Mouse (Mus musculus) forebrain, embryonic 14.5 days (tissue): ENCODE results near the gene Cst12. TPM values are rescaled to one million over a fixed set of nuclear protein-coding genes. Genes with fewer than 3 reads are reported as not detected.
"Not testable (repeated sequence)": the region's sequence is repeated elsewhere in the genome, so short reads cannot be mapped to it uniquely, and the experiment has no call there.

Experiments
- ATAC-seq: fragments of 200-750 bp; cut with Nextera tagmentation; 2 replicates; pipeline ENCODE4 v1.8.0; 2017; ENCODE audit warnings: mild to moderate bottlenecking, moderate library complexity
- DNase-seq: peaks from one replicate; pipeline ENCODE4 v3.0.0-alpha.2; 2015; ENCODE audit warnings: low spot score
- H3K27ac ChIP-seq: fragments of 300-500 bp; sonication (generic); 2 replicates; pipeline ENCODE4 v1.5.1; 2014; ENCODE audit warnings: low read depth, mild to moderate bottlenecking, control low read depth, low read length, moderate library complexity
- H3K27me3 ChIP-seq: fragments of 300-500 bp; sonication (generic); replicated peaks from 2 replicates; pipeline ENCODE4 v1.6.1; 2014; ENCODE audit warnings: low read length, control low read depth, mixed read lengths; ENCODE audit not compliant: control insufficient read depth, insufficient read depth
- H3K36me3 ChIP-seq: fragments of 300-500 bp; sonication (generic); 2 replicates; pipeline ENCODE4 v1.6.1; 2014; ENCODE audit warnings: low read length, control low read depth; ENCODE audit not compliant: control insufficient read depth, insufficient read depth
- H3K4me1 ChIP-seq: fragments of 300-500 bp; sonication (generic); 2 replicates; pipeline ENCODE4 v1.6.1; 2014; ENCODE audit warnings: antibody characterized with exemption, low read length, control low read depth; ENCODE audit not compliant: control insufficient read depth, insufficient read depth
- H3K4me2 ChIP-seq: fragments of 300-500 bp; sonication (generic); 2 replicates; pipeline ENCODE4 v1.6.1; 2014; ENCODE audit warnings: mild to moderate bottlenecking, control low read depth, low read length
- H3K4me3 ChIP-seq: fragments of 300-500 bp; sonication (generic); 2 replicates; pipeline ENCODE4 v1.5.1; 2014; ENCODE audit warnings: low read depth, low read length, control low read depth
- H3K9ac ChIP-seq: fragments of 300-500 bp; sonication (generic); 2 replicates; pipeline ENCODE4 v1.6.1; 2014; ENCODE audit warnings: mild to moderate bottlenecking, low read length, control low read depth, moderate library complexity
- H3K9me3 ChIP-seq: fragments of 300-500 bp; sonication (generic); replicated peaks from 2 replicates; pipeline ENCODE4 v1.6.1; 2016; ENCODE audit warnings: low read length, control low read depth, mixed read lengths; ENCODE audit not compliant: control insufficient read depth
- WGBS: fragments of 180-500 bp; shearing (Covaris S2); extraction: QIAGEN DNeasy Blood & Tissue Kit; methylation state at CpG from one replicate; pipeline ENCODE4 v1.1.7; 2014; 5-methylcytosine and 5-hydroxymethylcytosine counted together
- polyA plus RNA-seq: library from polyadenylated mRNA; unstranded; fragments of >200 nt; fragmentation: Nextera tagmentation; extraction: Ambion mirVana; gene quantifications from 2 replicates; pipeline ENCODE4 v1.2.1, GENCODE M21; 2014

The Cst12 gene
- not detected in 2 replicates for polyA plus RNA-seq

DNA sequence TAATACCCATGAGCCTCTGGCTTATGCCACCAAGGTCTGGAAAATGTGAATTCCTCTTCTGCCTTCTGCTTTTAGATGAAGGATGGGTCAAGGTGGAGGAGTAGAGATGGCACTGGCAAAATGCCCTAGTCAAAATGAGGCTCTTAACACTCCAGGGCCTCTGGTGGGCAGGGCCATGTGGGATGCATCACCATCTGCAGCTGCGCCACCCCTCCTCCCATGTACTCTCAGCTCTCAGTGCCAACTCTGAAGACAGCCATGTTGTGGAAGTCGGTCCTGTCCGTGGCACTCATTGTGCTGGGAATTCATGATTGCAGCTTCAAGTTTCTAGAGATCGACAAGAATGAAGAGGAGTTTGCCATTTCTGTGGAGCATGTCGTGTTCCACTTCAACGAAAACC lies at the start of gene Cst12:
Cst12 (plus strand) TSS at position 220 of the 400 bp plus-strand sequence.
- Histone ChIP-seq H3K4me2 (no peak within 1 kb of the TSS), H3K4me1 (no peaks in the 10 kb centered on the region), H3K27ac (no peak within 1 kb of the TSS), H3K4me3 (no peak within 1 kb of the TSS), H3K36me3 (no peaks in the 10 kb centered on the region), H3K27me3 (no peaks in the 10 kb centered on the region), H3K9ac (no peak within 1 kb of the TSS), H3K9me3 (no peaks in the 10 kb centered on the region)
- WGBS, result 92% methylated on average over 6 of the region's 6 CpGs
- no peak for ATAC-seq
- no peak for DNase-seq

DNA sequence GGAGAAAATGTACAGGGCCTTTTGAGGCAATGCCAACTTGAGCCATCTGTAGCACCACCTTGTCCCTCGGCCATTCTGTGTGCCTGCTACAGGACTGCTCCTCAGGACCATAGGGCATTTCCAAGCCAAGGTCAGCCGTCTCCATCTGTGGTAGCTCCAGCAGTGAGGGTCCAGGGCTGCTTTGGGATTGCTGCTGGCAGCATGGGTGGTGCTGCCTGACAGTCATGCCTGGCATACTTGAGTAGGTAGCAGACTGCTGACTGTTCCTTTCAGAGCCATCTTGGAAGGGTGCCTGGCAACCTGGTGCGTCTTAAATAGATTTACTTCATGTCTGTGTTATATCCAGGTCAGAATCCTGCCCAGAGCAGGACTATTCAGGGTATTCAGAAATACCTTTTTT lies 46.2 kb upstream of the Cst12 start:
- WGBS, result 61% methylated on average over 3 of the region's 3 CpGs
- Histone ChIP-seq H3K4me3 (no peak overlapping the region), H3K36me3 (no peaks in the 10 kb centered on the region), H3K4me2 (no peak overlapping the region), H3K9ac (no peak overlapping the region), H3K9me3 (no peaks in the 10 kb centered on the region), H3K27me3 (no peaks in the 10 kb centered on the region), H3K27ac (no peak overlapping the region), H3K4me1 (peaks cover 3% of the 10 kb centered on the region; the same call in 1 of the 2 replicates)
- ATAC-seq (peak; percentile 60; the same call in 1 of the 2 replicates), DNase-seq (peak; percentile 58)

DNA sequence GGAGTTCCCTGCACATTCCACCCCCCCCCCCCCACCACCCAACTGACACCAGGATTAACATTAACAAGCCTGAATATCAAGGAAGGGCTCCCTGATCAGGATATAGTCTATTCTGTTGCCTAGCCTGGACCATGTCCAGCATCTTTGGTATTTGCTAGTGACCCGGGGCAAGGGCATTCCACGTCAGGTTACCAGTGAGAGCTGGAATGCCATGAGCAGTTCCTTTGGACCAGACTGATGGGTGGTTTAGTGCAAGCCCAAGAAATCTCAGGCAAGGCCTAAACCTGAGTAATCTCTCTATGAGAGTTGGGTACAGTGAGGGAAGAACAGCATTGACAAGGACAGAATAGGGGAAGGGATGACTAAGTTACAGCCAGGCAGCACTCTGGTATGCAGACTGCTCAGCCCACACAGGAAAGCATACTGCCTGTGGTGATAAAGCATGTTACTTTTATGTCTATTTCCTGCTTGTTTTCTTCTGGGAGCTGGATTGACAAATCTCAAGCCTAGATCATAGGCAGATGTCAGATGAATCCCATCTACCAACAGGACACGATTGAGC lies 45.2 kb upstream of the Cst12 start:
- no peak overlapping the region for H3K4me3 ChIP-seq
- H3K27me3 ChIP-seq, result no peaks in the 10 kb centered on the region
- no peaks in the 10 kb centered on the region for H3K36me3 ChIP-seq
- H3K27ac ChIP-seq, result no peak overlapping the region
- DNase-seq, result no peak
- H3K4me2 ChIP-seq, result no peak overlapping the region
- peaks cover 3% of the 10 kb centered on the region; the same call in 1 of the 2 replicates for H3K4me1 ChIP-seq
- 85% methylated on average over 3 of the region's 3 CpGs for WGBS
- H3K9ac ChIP-seq, result no peak overlapping the region
- no peaks in the 10 kb centered on the region for H3K9me3 ChIP-seq
- no peak for ATAC-seq

GRCm38 (mm10) chr2:148750058-148750457 lies 39.1 kb upstream of the Cst12 start, which contains the start of gene Cstl1:
Cstl1 (plus strand) TSS chr2:148750358.
- Histone ChIP-seq H3K4me2 (no peak within 1 kb of the TSS), H3K27me3 (no peaks in the 10 kb centered on the region), H3K4me1 (no peaks in the 10 kb centered on the region), H3K9me3 (no peaks in the 10 kb centered on the region), H3K27ac (no peak within 1 kb of the TSS), H3K36me3 (no peaks in the 10 kb centered on the region), H3K9ac (no peak within 1 kb of the TSS), H3K4me3 (no peak within 1 kb of the TSS)
- WGBS, result 80% methylated on average over 1 of the region's 1 CpGs
- no peak for ATAC-seq
- no peak for DNase-seq

GRCm38 (mm10) chr2:148751893-148752813 lies 37.0 kb upstream of the Cst12 start:
- H3K9me3 ChIP-seq, result no peaks in the 10 kb centered on the region
- 19% methylated on average over 15 of the region's 15 CpGs for WGBS

DNA sequence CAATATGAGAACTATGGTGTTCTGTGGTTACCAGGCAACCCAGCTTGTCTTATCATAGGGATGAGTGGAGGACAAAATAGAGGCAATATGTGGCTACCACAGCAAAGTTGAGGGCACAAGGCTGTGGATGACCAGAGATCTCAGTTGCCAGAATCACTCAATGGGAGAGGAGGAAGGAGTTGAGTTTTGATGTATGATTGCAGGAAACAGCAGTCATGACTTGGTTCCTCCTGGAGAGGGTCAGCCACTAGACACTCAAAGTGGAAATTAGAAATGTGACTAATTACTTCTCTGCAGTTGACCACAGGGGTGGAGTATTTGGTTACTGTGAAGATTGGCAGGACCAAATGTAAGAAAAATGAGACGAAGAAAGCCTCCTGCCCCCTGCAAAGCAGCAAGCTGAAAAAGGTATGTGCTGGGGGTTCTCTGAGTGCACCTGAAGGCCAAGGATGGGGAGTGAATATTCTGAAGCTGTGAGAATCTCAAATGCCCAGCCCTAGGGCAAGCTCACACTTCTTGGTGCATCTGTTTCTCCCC lies 34.8 kb upstream of the Cst12 start:
- 81% methylated on average over 1 of the region's 1 CpGs for WGBS
- H3K4me1 ChIP-seq, result no peaks in the 10 kb centered on the region
- H3K36me3 ChIP-seq, result no peaks in the 10 kb centered on the region
- no peak for ATAC-seq
- no peak overlapping the region for H3K4me3 ChIP-seq
- no peak for DNase-seq
- no peak overlapping the region for H3K4me2 ChIP-seq
- H3K27me3 ChIP-seq, result no peaks in the 10 kb centered on the region
- H3K9ac ChIP-seq, result no peak overlapping the region
- H3K27ac ChIP-seq, result no peak overlapping the region
- H3K9me3 ChIP-seq, result no peaks in the 10 kb centered on the region

More at GRCm38 (mm10) chr2:148751893-148752813, 37.0 kb upstream of the Cst12 start:
- peak; percentile 94 for ATAC-seq
- Histone ChIP-seq H3K9ac (no peak overlapping the region), H3K27ac (no peak overlapping the region), H3K4me1 (no peaks in the 10 kb centered on the region), H3K4me3 (peak overlapping the region; percentile 16), H3K36me3 (no peaks in the 10 kb centered on the region), H3K4me2 (peak overlapping the region; percentile 42), H3K27me3 (no peaks in the 10 kb centered on the region)
- DNase-seq, result peak; percentile 96

DNA sequence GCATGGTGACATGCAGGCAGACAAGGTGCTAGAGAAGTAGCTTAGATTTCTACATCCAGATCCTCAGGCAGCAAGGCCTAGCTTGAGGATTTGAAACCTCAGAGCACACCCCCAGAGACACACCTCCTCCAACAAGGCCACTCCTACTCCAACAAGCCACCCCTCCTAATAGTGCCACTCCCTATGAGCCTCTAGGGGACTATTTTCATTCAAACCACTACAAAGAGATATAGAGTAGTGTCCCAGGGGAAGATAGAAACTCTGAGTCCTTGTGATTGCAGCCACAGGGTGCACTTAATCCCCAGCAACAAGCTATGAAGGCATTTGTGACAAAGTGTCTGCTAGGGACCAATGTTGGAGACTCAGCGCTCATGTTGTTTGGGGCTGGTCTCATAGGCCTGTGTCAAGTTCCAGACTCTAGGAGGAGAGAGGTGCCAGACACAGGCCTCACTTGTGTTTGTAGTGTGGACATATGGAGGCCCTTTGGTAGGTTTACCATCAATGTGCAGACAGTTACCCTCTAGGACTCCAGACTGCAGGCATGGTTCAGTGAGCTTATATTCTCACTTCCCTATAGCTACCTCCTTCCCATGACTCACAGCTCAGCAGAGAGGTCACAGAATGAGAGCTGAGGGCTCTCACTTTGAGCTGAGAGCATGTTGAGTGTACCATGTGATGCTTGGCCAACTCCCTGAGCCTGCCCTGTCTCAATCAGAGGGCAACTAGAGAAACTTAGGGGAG lies 25.3 kb upstream of the Cst12 start:
- WGBS, result 80% methylated on average over 1 of the region's 1 CpGs
- Histone ChIP-seq H3K9ac (no peak overlapping the region), H3K9me3 (no peaks in the 10 kb centered on the region), H3K27ac (no peak overlapping the region), H3K27me3 (no peaks in the 10 kb centered on the region), H3K36me3 (no peaks in the 10 kb centered on the region), H3K4me3 (no peak overlapping the region), H3K4me1 (no peaks in the 10 kb centered on the region), H3K4me2 (no peak overlapping the region)
- ATAC-seq (no peak), DNase-seq (no peak)

GRCm38 (mm10) chr2:148771397-148771796 lies 17.8 kb upstream of the Cst12 start, which contains the start of gene Cst11:
Cst11 (minus strand) TSS chr2:148771497.
- not testable (repeated sequence) for H3K4me1 ChIP-seq

More at GRCm38 (mm10) chr2:148771397-148771796, 17.8 kb upstream of the Cst12 start, which contains the start of gene Cst11:
- not testable (repeated sequence) for H3K9ac ChIP-seq, H3K27ac ChIP-seq, H3K9me3 ChIP-seq, H3K4me3 ChIP-seq, H3K4me2 ChIP-seq, H3K27me3 ChIP-seq, DNase-seq, ATAC-seq, H3K36me3 ChIP-seq
- 84% methylated on average over 4 of the region's 4 CpGs for WGBS
